8 mouse cellular contexts compared by ENCODE assay signal in the genomic region with DNA sequence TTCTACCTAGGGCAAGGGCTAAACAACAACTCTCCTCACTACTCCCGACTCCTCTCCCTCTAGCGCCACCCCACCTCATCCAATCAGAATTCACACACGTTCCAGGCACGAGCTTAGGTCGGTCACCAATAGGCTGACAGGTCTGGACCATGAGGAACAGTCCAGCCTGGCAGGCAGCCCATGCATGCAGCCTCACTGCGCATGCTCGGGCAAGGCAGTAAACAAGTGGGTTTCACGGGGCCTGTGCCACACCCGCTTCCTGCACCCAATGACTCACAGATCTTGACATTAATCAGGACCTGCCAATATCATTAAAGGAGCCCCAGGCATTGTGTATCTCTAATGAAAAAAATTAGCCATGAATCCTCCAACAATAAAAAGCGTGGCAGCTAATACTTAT. TPM values are rescaled to one million over a fixed set of nuclear protein-coding genes. Genes with fewer than 3 reads are reported as not detected.
DNase-seq lines count a peak whose midpoint lies in the region; ATAC-seq and TF ChIP-seq lines count a peak whose summit lies in the region.
"Not testable (repeated sequence)": the region's sequence is repeated elsewhere in the genome, so short reads cannot be mapped to it uniquely, and the experiment has no call there.
"Had no signal": no experiment of that assay in that cellular context is flagged by ENCODE, and none has a peak within 500 bp of the region (broad histone marks: within the 10 kb centered on the region; RNA-seq: fewer than 3 reads in every experiment).

No protein-coding gene starts in this region.

- TF ChIP-seq POLR2A in kidney, adult 2 months (IDR thresholded peaks at IDR 0.05; ENCODE audit: low read depth, low read length): not testable (repeated sequence)

- 53% methylated on average over 10 of the region's 10 CpGs for WGBS in kidney, adult 2 months

- peak overlapping the region; percentile 15; the same call in 1 of the 2 replicates for H3K27ac ChIP-seq in brown adipose tissue, adult 24 weeks (replicated peaks; ENCODE audit: low read depth, low read length)
- not testable (repeated sequence) for H3K27ac ChIP-seq in kidney, adult 2 months (ENCODE audit: insufficient read depth, low read depth, low read length)

- H3K4me3 ChIP-seq in brown adipose tissue, adult 24 weeks (ENCODE audit: insufficient read depth, low read depth, low read length); kidney, adult 2 months (ENCODE audit: insufficient read depth, low read depth, low read length): not testable (repeated sequence)

- not testable (repeated sequence) for TF ChIP-seq CTCF in kidney, adult 2 months (conservative IDR thresholded peaks at IDR 0.05; ENCODE audit: insufficient read depth, insufficient read length, low read depth, low read length)

- peak; percentile 19 for DNase-seq in CD4-positive, CD25-positive, alpha-beta regulatory T cell, adult 2 months (ENCODE audit: low read depth, low spot score)
- peak; percentile 12 to 47 for DNase-seq in heart, adult 18-20 months
- DNase-seq in kidney, adult 2 months: peak; percentile 11
- peak; percentile 7 for DNase-seq in thymus, postnatal 4 days

- not testable (repeated sequence) for H3K4me1 ChIP-seq in brown adipose tissue, adult 24 weeks (ENCODE audit: control insufficient read depth, insufficient read depth, insufficient read length, low read length); kidney, adult 2 months (ENCODE audit: control insufficient read depth, insufficient read depth, low read length)

- H3K27me3 ChIP-seq in kidney, adult 2 months (replicated peaks; ENCODE audit: control insufficient read depth, insufficient read depth, low read length): not testable (repeated sequence)

- H3K36me3 ChIP-seq in kidney, adult 2 months (ENCODE audit: control insufficient read depth, insufficient read depth, low read length): not testable (repeated sequence)

- peak; percentile 64 for ATAC-seq in activated CD4-positive, CD25-positive, alpha-beta regulatory T cell, adult 4 months
- ATAC-seq in megakaryocyte, adult 5-6 weeks (ENCODE audit: poor library complexity, severe bottlenecking): 0 out of 2 replicates have a peak, but pooled peaks have one; percentile 45

RNA-seq across cellular contexts. Expression of a gene that starts 23.6 kb away (rescaled TPM):
- polyA plus RNA-seq in activated CD4-positive, CD25-positive, alpha-beta regulatory T cell, adult 4 months (2017; shearing (Covaris generic)): under 1 TPM; 0.55 to 0.89 TPM
- polyA plus RNA-seq in brown adipose tissue, adult 24 weeks (2012; ENCODE audit: insufficient read depth, insufficient read length, missing spikeins): not detected in 2 replicates
- under 1 TPM; 0.08 to 0.10 TPM for total RNA-seq in heart, adult 18-20 months (2021)
- 0.26 and 0.28 TPM in 2 replicates for polyA plus RNA-seq in kidney, adult 2 months (2012; rRNA removed)
- total RNA-seq in megakaryocyte, adult 5-6 weeks (2015): 0.02 and 0.36 TPM in 2 replicates
- total RNA-seq in megakaryocyte, adult 5-6 weeks (2017): 0.08 and 0.29 TPM in 2 replicates

RNA-seq across cellular contexts. Expression of a gene that starts 27.0 kb away (rescaled TPM):
- 10 to 100 TPM; 22.9 to 24.2 TPM for polyA plus RNA-seq in activated CD4-positive, CD25-positive, alpha-beta regulatory T cell, adult 4 months (2017; shearing (Covaris generic))
- polyA plus RNA-seq in brown adipose tissue, adult 24 weeks (2012; ENCODE audit: insufficient read depth, insufficient read length, missing spikeins): 9.8 and 11.6 TPM in 2 replicates
- total RNA-seq in heart, adult 18-20 months (2021): 10 to 100 TPM; 15.5 to 17.7 TPM
- 9.9 and 11.4 TPM in 2 replicates for polyA plus RNA-seq in kidney, adult 2 months (2012; rRNA removed)
- 29.8 and 32.3 TPM in 2 replicates for total RNA-seq in megakaryocyte, adult 5-6 weeks (2015)
- total RNA-seq in megakaryocyte, adult 5-6 weeks (2017): 74.2 and 78.5 TPM in 2 replicates

RNA-seq across cellular contexts. Expression of a gene that starts 40.4 kb away (rescaled TPM):
- 1 to 10 TPM; 1.1 to 1.4 TPM for polyA plus RNA-seq in activated CD4-positive, CD25-positive, alpha-beta regulatory T cell, adult 4 months (2017; shearing (Covaris generic))
- 0.55 TPM in 1 of 2 replicates, not detected in the other for polyA plus RNA-seq in brown adipose tissue, adult 24 weeks (2012; ENCODE audit: insufficient read depth, insufficient read length, missing spikeins)
- total RNA-seq in heart, adult 18-20 months (2021): 1 to 10 TPM in 1 of 2 experiments, under 1 TPM in 1; 0.92 to 1.9 TPM
- polyA plus RNA-seq in kidney, adult 2 months (2012; rRNA removed): 3.6 and 4.7 TPM in 2 replicates
- total RNA-seq in megakaryocyte, adult 5-6 weeks (2015): 0.09 and 0.14 TPM in 2 replicates
- 0.22 and 0.69 TPM in 2 replicates for total RNA-seq in megakaryocyte, adult 5-6 weeks (2017)
- polyA plus RNA-seq: G1E had no signal
